Mouse (Mus musculus): ENCODE data around the gene Zpr1.

Gene Zpr1

GRCm38 (mm10) chr9:46329801-46330585 is 57.1 kb downstream of the Zpr1 start:
- DNase-seq = peak in 1 of 2 experiments; percentile 43

DNA sequence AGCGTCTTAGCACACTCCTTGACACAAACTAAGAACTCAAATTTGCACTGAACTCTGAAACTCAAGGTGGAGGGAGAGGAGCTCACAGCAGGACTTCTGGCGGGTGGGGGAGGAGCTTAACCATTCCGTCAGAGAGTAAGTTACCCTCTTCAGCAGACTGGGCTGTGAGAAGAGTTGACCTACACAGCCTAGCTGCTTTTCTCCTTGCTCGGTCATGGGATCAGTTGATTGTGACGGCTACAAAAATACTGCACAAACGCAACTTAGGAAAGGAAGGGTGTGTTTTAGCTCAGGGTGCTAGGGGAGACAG is 57.7 kb downstream of the Zpr1 start:
- DNase-seq = no peak

- DNase-seq = no peak
Measured at GRCm38 (mm10) chr9:46331301-46331700, 58.4 kb downstream of the Zpr1 start.

Data from cerebellum, postnatal 10 days (tissue).